Mouse (Mus musculus): ENCODE data around the gene Lsmem1.

The Lsmem1 gene

DNA sequence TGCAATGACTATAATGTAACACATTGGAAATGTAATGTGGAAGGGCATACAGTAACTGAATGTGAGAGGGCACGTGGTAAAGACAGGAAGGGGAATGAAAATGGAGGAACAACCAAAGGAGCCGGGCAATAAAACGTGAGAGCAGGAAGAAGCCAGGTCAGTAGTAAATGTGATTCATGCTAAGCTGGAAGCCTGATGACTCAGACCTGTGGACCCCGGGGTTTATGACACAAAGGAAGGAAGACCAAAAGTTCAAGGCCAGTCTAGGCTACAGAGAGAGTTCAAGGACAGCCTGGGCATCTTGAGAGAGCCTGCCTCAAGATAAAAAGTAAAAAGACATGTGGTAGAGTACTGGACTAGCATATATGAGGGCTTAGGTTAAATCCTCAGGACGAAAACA lies 52.8 kb downstream of the Lsmem1 start:
- DNase-seq (ENCODE audit: low spot score in 2 of 2) = no peak

DNA sequence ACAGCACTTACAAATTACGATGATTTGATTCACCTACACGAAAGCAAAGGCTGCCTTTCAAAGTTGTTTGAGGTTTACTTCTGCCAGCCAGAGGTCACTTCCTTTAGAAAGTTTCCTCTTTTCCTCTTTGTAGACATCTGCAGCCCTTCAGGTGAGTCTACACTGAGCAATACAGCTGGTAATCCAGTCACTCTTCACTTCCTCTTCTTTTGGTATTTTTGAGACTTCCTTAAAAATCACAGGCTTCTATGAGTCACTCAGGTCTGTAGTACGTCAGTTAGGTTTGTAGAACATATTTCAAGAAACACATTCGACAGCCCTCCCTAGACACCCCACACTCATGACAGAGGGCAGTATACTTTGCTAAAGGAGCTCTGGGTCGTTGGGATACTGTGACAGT lies 58.6 kb downstream of the Lsmem1 start:
- no peak for DNase-seq (ENCODE audit: low spot score in 2 of 2)

DNA sequence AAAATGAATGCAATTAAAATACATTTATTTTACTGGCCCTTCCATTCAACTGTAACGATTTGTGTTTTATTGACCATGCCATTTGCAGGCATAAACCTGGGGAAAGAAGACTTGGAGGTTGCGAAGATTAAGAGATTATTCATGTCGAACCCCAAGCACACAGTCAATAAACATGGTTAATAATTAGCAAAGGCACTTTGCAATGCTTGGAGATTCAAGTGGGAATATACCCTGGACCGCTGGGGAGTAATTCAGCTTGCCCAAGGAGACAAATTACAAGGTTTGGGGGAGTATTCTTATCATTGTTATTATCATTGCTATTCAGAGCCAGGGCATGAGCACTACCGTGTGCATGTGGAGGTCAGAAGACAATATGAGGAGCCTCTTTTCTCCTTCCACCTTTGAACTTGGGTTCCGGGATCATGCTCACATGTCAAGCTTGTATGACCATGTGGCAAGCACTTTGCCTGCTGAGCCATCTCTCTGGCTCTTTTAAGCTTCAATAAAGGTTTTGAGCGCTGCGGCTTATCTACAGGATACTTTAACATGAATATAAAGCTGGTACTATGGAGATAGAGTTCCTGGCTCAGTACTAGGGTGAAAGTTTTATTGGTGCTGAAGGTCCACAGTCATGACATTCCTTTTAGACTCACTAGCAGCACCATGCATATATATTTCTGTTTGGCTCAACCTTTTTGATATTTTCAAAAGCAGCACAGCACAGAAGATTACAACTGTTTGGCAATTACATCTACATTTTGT lies 59.6 kb downstream of the Lsmem1 start:
- DNase-seq (ENCODE audit: low spot score in 2 of 2) = no peak

DNA sequence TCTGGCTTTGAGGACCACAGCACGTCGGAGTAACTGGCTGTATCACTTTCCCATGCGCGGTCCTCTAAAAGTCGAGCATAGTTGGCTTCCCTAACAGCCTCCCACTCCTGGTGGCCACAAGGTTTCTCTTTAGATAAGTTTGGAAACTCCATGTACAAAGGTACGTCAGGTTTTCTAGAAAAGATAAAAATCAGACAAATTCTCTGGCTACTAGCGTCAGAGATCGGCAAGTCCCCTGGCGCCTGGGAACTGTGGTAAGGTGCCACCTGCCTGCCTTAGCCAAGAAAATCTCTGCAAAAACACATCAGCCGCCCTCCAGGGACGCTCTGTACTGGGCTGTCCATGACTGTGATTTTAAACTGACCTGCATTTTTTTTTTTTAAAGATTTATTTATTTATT lies 64.8 kb downstream of the Lsmem1 start:
- DNase-seq (ENCODE audit: low spot score in 2 of 2) = no peak

DNA sequence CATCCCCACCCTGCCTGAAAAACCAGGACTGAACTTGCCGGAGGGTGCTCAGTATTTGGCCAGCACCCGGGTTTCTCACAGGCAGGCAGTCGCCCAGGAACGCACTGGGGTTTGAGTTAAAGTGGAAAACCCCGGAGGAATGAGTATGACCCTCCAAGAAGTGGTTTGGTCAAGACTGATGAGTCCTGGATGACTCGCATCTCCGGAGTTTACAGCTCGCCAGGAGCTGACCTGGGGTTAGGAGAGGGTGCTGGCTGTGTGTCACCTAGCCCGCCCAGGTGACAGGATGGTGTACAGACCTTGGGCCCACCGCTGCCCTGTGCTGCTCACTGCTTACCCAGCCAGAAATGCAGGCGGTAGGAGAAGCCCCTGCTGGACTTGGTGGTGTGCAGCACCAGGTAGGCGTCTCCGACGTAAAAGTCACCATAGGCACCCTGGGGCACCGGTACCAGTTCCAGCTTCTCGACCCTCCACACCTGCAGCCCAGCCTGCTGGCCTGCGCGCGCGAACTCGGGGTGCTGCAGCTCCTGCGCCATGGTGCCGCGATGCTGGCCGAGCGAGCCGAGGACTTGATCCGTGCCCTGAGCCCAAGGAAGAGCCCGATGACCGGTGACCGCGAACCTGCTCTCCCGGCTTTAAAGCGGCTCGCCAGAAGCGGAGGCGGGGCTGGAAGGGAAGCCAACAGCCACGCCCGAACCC lies 65.6 kb downstream of the Lsmem1 start, which contains the start of gene Scin:
Gene Scin (minus strand): TSS at position 656 of the 699 bp plus-strand sequence.
- DNase-seq (ENCODE audit: low spot score in 2 of 2) = no peak

DNA sequence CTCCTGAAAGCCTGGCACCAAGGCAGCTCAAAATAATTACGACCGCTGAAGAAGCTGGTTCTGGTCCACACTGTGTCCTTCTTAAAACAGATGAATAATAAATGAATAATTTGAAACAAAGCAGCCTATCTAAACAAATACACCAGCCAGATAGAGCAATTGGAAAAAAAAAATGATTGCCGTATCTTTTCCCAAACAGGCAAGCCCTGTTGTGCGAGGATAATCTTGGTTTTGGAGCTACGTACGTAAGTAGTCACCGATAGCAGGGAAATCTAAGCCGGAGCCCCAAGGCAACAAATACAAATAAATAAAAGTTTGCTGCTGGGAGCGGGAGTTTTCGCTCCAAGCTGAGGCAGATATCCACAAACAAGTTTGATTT lies 66.1 kb downstream of the Lsmem1 start:
- no peak for DNase-seq (ENCODE audit: low spot score in 2 of 2)
